Mouse (Mus musculus) stomach, postnatal 0 days (tissue): ENCODE data around the gene Lrrc71.

Experiments used
- CTCF ChIP-seq: IDR thresholded peaks from 2 replicates; pipeline ENCODE4 v1.5.1; 2016; ENCODE audit warnings: antibody characterized with exemption, low read depth, mild to moderate bottlenecking, moderate library complexity
- EP300 ChIP-seq: optimal IDR thresholded peaks from 2 replicates; pipeline ENCODE3; 2016; ENCODE audit warnings: antibody characterized with exemption

GRCm38 (mm10) chr3:87749977-87750376, 1.6 kb upstream of the Lrrc71 start:
- no peak for TF ChIP-seq CTCF
- TF ChIP-seq EP300: no peak
